In the genomic region with DNA sequence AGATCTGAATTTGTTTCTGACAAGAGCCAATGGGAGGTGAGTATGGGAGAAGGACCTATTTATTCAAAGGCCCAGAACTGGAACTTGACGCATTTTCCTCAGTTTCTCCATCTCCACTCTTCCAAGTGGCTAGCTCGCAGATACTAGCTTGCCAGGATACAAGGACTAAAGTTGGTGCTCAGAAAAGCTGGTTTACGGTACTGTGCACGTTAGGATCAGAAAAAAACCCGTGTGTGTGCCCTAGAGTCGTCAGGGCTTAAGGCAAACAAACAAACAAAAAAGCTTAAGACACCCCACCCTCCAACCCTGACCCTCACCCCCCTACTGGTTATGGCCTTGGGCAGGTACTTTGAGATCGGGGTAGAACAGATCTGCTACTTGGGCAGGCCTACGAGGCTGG, we compare ENCODE assay signal across 1 mouse cellular context.
TF ChIP-seq lines count a peak whose summit lies in the region.

No protein-coding gene starts in this region.

TF ChIP-seq in myocyte, 11 proteins besides CTCF, POLR2A, EP300 and RAD21:
- TF ChIP-seq MYOG (IDR thresholded peaks at IDR 0.05; ENCODE audit: control insufficient read depth in 1 of 3, insufficient read depth in 1 of 3, insufficient read length in 2 of 3, low read depth in 2 of 3), result no peak
- TF ChIP-seq TCF3 (IDR thresholded peaks at IDR 0.05; ENCODE audit: insufficient read length, low read depth), result no peak
- TF ChIP-seq REST (IDR thresholded peaks at IDR 0.05; ENCODE audit: insufficient read depth, insufficient read length), result no peak
- TF ChIP-seq SRF (IDR thresholded peaks at IDR 0.05; ENCODE audit: control insufficient read depth, insufficient read length, low read depth), result no peak
- TF ChIP-seq USF1 (IDR thresholded peaks at IDR 0.05; ENCODE audit: low read depth), result no peak
- TF ChIP-seq MAX (IDR thresholded peaks at IDR 0.05; ENCODE audit: low read depth), result no peak
- no peak for TF ChIP-seq CEBPB (IDR thresholded peaks at IDR 0.05; ENCODE audit: insufficient read depth, poor library complexity, severe bottlenecking)
- TF ChIP-seq MYOD1 (IDR thresholded peaks at IDR 0.05; ENCODE audit: control insufficient read depth in 1 of 3, insufficient read length in 2 of 3, low read depth in 2 of 3), result no peak
- no peak for TF ChIP-seq TCF12 (IDR thresholded peaks at IDR 0.05; ENCODE audit: insufficient read depth, poor library complexity, severe bottlenecking)
- TF ChIP-seq E2F4 (IDR thresholded peaks at IDR 0.05; ENCODE audit: insufficient read depth), result no peak
- no peak for TF ChIP-seq POLR2AphosphoS2 (IDR thresholded peaks at IDR 0.05; ENCODE audit: insufficient read length, low read depth)
TF ChIP-seq in myocyte: peak in this region for 0.
